Mouse (Mus musculus): ENCODE data around the gene Slc23a3.
A peak's percentile ranks its signal among the peaks of the same experiment; 100 is the strongest.

Gene Slc23a3

DNA sequence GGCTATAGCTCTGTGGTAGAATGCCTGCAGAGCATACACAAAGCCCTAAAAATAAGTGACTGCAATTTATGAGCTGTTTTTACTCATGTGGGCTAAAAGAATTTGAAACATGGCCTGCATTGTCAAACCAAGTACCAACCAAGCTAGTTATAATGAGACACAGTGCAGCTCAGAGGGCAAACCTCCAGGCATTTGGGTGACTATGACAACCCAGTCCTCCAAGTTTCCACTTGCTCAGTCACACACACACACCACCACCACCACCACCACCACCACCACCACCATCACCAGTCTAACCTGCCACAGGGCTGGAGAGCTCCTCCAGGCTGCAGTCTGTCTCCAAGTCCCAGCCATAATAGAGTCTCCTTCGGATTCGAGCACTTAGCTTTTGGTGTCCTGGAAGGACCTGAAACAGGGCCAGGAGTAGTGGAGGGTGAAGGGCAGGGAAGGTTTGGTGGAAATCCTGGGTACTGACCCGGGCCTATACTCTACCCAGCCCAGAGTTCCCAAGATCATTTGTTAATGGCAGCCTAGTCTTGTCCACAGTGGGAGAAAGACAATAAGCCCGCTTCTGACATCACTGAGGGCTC is 7.0 kb upstream of the Slc23a3 start:
- no peak for DNase-seq (ENCODE audit: low read depth, low spot score)

DNA sequence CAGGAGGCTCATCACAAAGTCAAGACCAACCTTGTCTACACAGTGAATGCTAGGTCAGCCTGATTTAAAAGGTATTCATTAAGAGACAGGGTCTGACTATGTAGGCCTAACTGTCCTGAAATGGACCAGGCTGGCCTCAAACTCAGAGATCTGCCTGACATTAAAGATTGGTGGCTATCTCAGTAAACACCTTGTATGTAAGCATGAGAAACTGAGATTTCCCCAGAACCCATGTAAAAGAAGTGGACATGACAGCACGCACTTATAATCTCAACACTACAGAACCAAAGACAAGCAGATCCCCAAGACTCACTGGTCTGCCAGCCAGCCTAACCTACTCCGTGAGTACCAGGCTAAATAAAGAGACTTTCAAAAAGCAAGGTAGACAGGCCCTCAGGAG is 4.8 kb upstream of the Slc23a3 start:
- no peak for DNase-seq (ENCODE audit: low read depth, low spot score)

DNA sequence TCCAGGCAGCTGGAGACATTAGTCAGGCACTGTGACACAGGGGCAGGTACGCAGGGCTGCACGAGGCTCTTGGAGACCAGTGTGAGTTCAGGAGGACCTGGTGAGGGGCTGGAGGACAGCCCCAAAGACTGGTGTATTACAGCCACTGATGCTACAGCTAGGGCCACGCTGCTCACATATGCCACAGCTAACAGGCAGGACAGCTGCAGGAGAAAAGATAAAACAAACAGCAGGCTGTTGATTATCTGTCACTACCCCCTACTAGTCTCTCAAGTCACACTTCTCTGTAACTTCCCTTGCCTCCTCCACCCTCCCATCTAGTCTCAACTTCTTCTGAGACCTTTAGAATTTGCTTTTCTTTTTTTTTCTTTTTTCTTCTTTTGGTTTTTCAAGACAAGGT is 3.0 kb upstream of the Slc23a3 start:
- DNase-seq (ENCODE audit: low read depth, low spot score): no peak

DNA sequence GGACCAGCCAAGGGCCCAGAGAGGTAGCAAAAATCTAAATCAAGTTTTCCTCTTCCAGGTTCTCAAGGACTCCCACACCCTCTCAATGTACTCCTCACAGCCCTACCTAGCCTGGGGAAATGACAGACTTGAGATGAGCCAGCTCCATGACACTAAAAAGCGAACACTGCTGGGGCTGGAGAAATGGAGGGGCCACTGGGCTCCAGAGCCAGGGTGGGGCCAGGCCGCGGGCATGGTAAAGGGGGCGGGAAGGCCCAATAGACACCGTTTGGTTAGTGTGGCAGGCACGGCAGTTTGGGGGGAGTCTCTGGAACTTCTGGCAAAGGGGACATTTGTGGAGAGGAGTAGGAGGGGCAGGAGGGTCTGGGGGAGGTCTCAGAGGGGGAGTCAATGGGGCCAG is 2.6 kb upstream of the Slc23a3 start:
- DNase-seq (ENCODE audit: low read depth, low spot score): no peak

DNA sequence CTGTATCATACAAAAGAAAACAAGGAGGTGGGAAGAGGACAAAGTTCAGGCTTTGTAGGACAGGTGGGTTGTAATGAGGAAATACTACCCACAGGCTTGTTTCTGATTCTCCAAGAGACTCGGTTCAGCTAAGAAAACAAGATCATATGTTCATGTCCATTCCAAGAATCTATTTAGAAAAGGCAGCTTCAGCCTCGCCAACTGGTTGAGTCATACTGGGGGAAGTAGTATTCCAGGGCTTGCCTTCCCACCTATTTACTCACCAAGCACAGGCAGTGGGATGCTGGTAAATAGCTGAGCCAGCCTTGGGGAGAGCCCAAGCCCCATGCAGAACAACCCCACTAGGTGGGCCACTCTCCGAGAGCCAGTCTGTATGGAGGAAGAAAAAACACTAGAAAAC is 5.0 kb downstream of the Slc23a3 start:
- peak; percentile 79 for DNase-seq (ENCODE audit: low read depth, low spot score)

DNA sequence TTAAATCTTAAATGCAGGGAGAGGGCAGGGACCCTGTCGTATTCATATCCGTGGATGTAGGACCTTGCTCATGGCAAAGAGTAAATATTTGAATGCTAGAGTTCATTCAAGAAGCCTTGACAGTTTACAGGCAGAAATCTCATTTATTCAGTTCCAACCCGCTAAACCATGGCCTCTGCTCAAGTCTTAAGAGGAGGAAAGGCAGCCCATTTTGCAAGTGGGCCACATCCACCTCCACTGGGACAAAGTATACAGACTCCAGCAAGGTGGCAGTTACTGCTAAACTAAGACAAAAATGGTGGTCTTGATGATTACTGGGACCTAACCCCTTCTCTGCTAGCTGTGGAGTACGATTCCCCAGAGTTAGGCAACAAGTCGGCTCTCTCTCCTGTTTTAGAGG is 8.3 kb downstream of the Slc23a3 start:
- DNase-seq (ENCODE audit: low read depth, low spot score): no peak

DNA sequence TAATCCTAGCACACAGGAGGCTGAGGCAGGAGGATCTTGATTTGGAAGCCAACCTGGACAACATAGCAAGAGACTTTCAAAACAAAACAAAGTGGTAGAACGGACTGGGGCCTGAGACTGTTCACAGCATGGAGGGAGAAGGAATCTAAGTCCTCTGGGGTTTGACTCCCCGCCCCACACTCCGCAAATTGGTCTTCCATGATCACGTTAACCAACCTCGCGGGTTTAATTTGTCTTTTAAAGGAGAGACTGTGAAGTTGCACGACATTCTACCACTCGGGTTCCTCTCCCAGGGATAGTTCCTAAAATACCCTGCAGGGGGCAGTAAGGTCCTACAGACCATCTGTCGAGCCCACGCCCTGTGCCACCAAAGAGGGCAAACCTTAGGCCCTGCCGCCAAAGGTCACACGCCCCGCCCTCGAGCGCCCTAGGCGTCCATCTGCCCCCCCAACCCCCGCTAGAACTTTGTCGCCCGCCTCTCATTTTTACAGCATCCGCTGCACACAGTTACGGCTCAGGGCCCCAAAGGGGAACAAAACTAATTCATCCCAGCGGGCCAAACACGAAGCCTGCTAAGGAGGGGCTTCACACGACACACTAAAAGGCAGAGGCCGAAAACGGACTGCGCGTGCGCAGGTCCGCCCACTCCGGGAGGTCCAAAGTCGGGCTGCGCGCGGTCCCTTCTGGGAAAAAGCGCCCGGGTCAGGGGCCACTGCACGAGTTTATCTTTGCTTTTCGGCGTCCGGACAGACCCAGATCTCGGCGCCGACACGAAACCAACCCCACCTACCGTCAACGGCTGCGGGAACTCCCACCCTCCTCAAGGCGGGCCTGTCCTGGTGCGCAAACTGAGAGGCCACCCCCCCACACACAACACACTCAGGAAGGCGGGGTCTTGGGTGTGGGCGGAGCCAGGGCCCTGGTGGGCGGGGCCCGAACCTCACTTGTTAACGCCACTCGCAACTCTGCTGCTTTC is 9.1 kb downstream of the Slc23a3 start, which contains the start of gene Nhej1:
Nhej1 (minus strand) TSS at position 855 of the 976 bp plus-strand sequence.
- peak; percentile 97 for DNase-seq (ENCODE audit: low read depth, low spot score)

DNA sequence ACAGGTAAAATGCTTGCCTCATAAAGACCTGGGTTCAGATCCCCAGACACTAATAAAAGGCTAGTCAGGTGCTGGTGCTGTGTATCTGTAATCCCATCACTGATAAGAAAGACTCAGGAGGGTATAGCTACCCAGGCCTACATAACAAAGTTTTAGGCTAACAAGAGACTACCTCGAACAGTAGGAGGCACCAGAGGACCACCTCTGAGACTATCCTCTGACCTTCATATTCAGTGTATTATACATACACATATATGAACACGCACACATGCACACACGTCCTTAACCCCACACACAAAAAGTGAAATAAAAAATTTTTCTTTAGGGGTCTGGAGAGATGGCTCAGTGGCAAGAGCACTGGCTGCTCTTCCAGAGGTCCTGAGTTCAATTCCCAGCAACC is 11.5 kb downstream of the Slc23a3 start:
- DNase-seq (ENCODE audit: low read depth, low spot score): no peak
